Mouse (Mus musculus) right cerebral cortex, postnatal 10 days (tissue): ENCODE data around the gene Syt6.
A peak's percentile ranks its signal among the peaks of the same experiment; 100 is the strongest.

Experiments used
- DNase-seq, 2 experiments: peaks; one replicate each; pipeline ENCODE4 v3.0.0; 2021; ENCODE audit warnings: low spot score in 2 of 2

Syt6 gene

GRCm38 (mm10) chr3:103647164-103647867 is 72.3 kb downstream of the Syt6 start:
- DNase-seq: no peak

- no peak for DNase-seq
Measured at GRCm38 (mm10) chr3:103648486-103648885, 73.5 kb downstream of the Syt6 start.

DNA sequence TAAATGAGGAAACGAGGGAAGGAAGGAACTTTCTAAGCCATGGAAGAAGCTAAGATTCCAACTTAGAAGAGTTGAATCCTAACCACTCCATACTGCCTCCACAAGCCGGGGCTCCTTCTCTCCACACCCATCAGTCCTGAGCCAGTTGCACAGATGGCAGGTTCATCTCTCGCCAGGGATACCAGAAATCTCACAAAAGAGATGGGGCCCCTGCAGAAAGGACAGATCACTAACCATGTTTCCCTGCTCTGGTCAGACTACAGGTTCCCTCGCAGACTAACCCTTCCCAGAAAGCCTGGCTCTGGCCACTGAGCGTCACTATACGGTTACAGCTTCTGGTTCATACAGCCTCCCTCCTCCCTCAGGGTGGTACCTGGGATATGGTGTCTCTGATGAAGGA is 74.7 kb downstream of the Syt6 start:
- DNase-seq: no peak

GRCm38 (mm10) chr3:103650406-103650805 is 75.4 kb downstream of the Syt6 start:
- DNase-seq: no peak

DNA sequence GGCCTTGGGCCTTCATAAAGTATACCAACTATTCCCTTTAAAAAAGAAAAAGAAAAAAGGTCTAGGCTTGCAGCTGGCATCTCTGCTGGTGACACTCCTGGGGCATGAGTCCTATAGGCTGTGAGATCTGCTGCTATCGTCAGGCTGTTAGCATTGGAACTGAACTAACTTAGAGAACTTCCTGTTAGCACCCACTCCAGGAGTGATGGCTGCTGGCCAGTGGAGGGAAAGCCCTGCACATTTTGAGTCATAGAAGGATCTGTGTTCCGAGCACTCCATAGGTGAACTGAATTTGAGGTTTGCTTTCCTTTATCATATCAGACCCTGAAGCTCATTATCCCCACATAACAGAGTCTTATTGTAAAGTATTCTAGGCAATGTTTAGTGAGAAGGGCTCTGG is 85.0 kb downstream of the Syt6 start:
- peak; percentile 35 to 37 for DNase-seq

- DNase-seq: peak; percentile 38 to 39
Measured at GRCm38 (mm10) chr3:103661714-103662113, 86.7 kb downstream of the Syt6 start.

DNA sequence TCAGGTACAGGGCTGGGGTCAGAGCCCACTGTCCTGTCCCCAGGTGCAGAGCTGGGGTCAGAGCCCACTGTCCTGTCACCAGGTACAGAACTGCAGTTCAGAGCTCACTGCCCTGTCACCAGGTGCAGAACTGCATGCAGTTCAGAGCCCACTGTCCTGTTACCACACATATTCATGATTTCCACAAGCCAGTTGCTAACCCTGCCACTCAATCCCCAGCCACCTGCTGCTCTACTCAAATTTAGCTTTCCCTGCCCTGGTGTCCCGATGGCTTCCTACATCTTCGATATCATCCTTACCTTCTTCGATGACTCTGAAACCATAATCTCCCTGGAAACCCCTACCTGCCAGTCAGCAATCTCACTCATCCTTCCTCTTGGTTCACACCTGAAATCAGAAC is 88.4 kb downstream of the Syt6 start:
- DNase-seq: no peak

DNA sequence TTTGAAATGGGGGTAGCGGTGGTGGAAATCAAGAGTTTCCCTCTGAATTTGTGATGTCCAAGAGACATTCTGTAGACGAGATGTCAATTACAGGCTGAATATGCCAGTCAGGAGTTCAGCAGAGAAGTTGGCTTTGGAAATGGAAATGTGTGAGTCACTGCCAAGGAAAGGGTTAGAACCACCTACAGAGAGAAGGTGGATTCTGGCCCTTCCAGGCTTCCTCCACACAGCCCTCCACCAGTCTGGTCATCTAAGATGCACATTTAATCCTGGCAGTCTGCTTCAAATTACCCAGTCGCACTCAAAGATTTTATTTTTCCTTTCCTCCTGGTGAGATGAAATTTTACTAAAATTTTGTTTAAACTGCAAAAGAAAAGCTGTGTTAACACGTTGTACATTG is 97.1 kb downstream of the Syt6 start:
- no peak for DNase-seq

- no peak for DNase-seq
Measured at GRCm38 (mm10) chr3:103672716-103673115, 97.7 kb downstream of the Syt6 start.

DNA sequence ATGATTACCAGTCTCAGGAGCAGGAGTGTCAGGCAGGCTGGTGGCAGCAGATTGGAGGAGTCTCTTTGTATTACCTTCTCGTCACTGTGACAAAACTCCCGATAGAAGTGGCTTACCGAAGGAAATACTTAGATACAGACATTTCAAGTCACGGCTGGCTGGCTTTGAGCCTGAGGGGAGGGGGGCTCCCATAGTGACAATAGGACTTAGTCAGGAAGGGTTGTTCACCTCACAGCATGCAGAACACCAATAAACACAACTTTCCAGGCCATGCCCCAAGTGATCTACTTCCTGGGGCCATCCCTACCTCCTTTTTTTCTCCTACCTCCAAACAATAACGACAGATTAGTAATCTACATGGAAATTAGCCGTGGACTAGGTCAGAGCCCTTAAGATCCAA is 103.8 kb downstream of the Syt6 start:
- DNase-seq: no peak

- DNase-seq: peak in 1 of 2 experiments; percentile 10
Measured at GRCm38 (mm10) chr3:103682473-103682872, 107.4 kb downstream of the Syt6 start.

DNA sequence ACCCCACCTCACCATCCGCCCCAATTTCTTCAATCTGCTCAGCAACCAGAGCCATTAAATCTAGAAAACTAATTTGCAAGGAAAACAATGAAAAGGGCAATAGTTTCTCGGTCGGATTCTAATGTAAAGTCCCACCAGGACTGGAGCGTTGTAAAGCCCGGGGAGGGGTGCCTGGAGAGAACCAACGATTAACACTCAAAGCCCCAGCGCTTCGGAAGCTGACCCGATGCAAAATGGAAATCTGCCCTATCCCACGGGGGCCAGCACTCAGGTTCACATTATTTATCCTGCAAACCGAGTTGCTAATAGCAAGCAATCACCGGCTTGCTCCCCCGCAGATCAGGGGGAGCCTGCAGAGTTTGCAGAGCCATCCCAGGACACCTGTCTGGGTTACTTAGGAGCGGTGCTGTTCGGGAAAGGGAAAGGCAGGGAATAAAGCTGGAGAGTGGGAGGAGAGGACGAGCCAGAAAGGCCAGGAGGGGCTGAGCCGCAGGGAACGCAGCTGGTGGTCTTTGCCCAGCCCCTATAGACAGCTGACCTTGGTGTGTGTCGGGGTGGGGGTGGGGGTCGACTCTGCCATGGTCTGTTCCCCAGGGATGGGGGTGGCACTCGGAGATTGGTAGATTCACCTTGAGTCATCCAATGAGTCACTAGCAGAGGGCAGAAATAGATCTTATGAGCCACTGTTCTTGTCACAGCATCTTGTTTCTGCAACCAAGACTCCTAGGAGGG is 108.4 kb downstream of the Syt6 start:
- DNase-seq: peak; percentile 37 to 50

GRCm38 (mm10) chr3:103683966-103684319 is 108.9 kb downstream of the Syt6 start:
- DNase-seq: no peak

- DNase-seq: no peak
Measured at GRCm38 (mm10) chr3:103689043-103689442, 114.0 kb downstream of the Syt6 start.

DNA sequence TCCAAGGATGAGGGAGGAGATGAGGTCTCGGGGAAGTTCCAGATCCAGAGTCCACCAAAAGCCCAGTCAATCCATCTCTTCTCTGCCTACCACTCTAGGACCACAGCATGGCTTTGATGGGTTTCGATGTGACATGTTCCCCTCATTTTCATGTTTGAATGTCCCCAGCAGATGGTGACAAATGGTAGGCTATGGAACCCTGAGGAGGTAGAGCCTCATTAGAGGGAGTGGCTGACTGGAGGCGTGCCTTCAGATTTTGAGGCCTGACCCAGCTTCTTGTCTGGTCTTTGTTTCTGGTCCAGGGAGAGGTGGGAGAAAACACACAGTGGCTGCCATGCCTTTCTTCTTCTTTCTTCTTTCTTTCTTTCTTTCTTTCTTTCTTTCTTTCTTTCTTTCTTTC is 115.5 kb downstream of the Syt6 start:
- DNase-seq: no peak
